Mouse (Mus musculus): Measurements from ENCODE around the gene Dnajb14. TPM values are rescaled to one million over a fixed set of nuclear protein-coding genes. Genes with fewer than 3 reads are reported as not detected.
A peak's percentile ranks its signal among the peaks of the same experiment; 100 is the strongest.

Gene Dnajb14
- polyA plus RNA-seq, 1 experiment from 2014 or later = 10.0 TPM

GRCm38 (mm10) chr3:137932748-137933147, 65.3 kb downstream of the Dnajb14 start:
- 43% methylated on average over 7 of the region's 7 CpGs for WGBS
- H3K4me1 ChIP-seq (ENCODE audit: insufficient read depth, low read depth, low read length) = peaks cover 2% of the 10 kb centered on the region; the same call in 1 of the 2 replicates
- no peak overlapping the region for H3K4me2 ChIP-seq (replicated peaks; ENCODE audit: low read depth, low read length)
- H3K4me3 ChIP-seq (ENCODE audit: low read depth, low read length) = no peak overlapping the region
- TF ChIP-seq CTCF (IDR thresholded peaks at IDR 0.05) = no peak
- no peak for TF ChIP-seq EP300 (IDR thresholded peaks at IDR 0.05)
- H3K9ac ChIP-seq (replicated peaks; ENCODE audit: low read depth) = no peak overlapping the region
- no peaks in the 10 kb centered on the region for H3K27me3 ChIP-seq (replicated peaks; ENCODE audit: insufficient read depth, low read length)
- peak; percentile 77 for ATAC-seq
- no peaks in the 10 kb centered on the region for H3K9me3 ChIP-seq (ENCODE audit: low read length)
- peak; percentile 66 for DNase-seq (ENCODE audit: low spot score)
- no peak overlapping the region for H3K27ac ChIP-seq (ENCODE audit: low read length)
- H3K36me3 ChIP-seq (ENCODE audit: insufficient read depth, low read length) = no peaks in the 10 kb centered on the region; the same call in 1 of the 2 replicates

- Histone ChIP-seq H3K36me3 (ENCODE audit: insufficient read depth, low read length) (no peaks in the 10 kb centered on the region), H3K4me3 (ENCODE audit: low read depth, low read length) (no peak overlapping the region), H3K27ac (ENCODE audit: low read length) (no peak overlapping the region), H3K4me1 (ENCODE audit: insufficient read depth, low read depth, low read length) (peaks cover 2% of the 10 kb centered on the region; the same call in 1 of the 2 replicates), H3K27me3 (replicated peaks; ENCODE audit: insufficient read depth, low read length) (no peaks in the 10 kb centered on the region), H3K9ac (replicated peaks; ENCODE audit: low read depth) (no peak overlapping the region), H3K4me2 (replicated peaks; ENCODE audit: low read depth, low read length) (no peak overlapping the region), H3K9me3 (ENCODE audit: low read length) (no peaks in the 10 kb centered on the region)
- WGBS = 55% methylated on average over 3 of the region's 3 CpGs
- DNase-seq (ENCODE audit: low spot score) (peak; percentile 17), ATAC-seq (no peak)
- TF ChIP-seq EP300 (IDR thresholded peaks at IDR 0.05) (no peak), CTCF (IDR thresholded peaks at IDR 0.05) (no peak)
These were observed 66.5 kb downstream of the Dnajb14 start for GRCm38 (mm10) chr3:137933986-137934385.

GRCm38 (mm10) chr3:137935570-137936525, 68.4 kb downstream of the Dnajb14 start:
- TF ChIP-seq EP300 (IDR thresholded peaks at IDR 0.05) = no peak
- TF ChIP-seq CTCF (IDR thresholded peaks at IDR 0.05) = no peak
- no peak overlapping the region for H3K9ac ChIP-seq (replicated peaks; ENCODE audit: low read depth)
- no peaks in the 10 kb centered on the region for H3K27me3 ChIP-seq (replicated peaks; ENCODE audit: insufficient read depth, low read length)
- DNase-seq (ENCODE audit: low spot score) (no peak), ATAC-seq (no peak)
- no peaks in the 10 kb centered on the region for H3K9me3 ChIP-seq (ENCODE audit: low read length)
- H3K4me2 ChIP-seq (replicated peaks; ENCODE audit: low read depth, low read length) = no peak overlapping the region
- peak overlapping the region; percentile 14; the same call in 1 of the 2 replicates for H3K27ac ChIP-seq (ENCODE audit: low read length)
- H3K4me3 ChIP-seq (ENCODE audit: low read depth, low read length) = no peak overlapping the region
- 42% methylated on average over 5 of the region's 5 CpGs for WGBS
- peaks cover 2% of the 10 kb centered on the region; the same call in 1 of the 2 replicates for H3K4me1 ChIP-seq (ENCODE audit: insufficient read depth, low read depth, low read length)
- H3K36me3 ChIP-seq (ENCODE audit: insufficient read depth, low read length) = no peaks in the 10 kb centered on the region

GRCm38 (mm10) chr3:137936541-137936940, 69.1 kb downstream of the Dnajb14 start:
- no peak overlapping the region for H3K9ac ChIP-seq (replicated peaks; ENCODE audit: low read depth)
- TF ChIP-seq EP300 (IDR thresholded peaks at IDR 0.05) = no peak
- no peak for TF ChIP-seq CTCF (IDR thresholded peaks at IDR 0.05)
- peak; percentile 60 for ATAC-seq

GRCm38 (mm10) chr3:137938608-137939007, 71.1 kb downstream of the Dnajb14 start:
- WGBS = 43% methylated on average over 6 of the region's 6 CpGs
- ATAC-seq = peak; percentile 62
- no peaks in the 10 kb centered on the region for H3K36me3 ChIP-seq (ENCODE audit: insufficient read depth, low read length)
- H3K4me2 ChIP-seq (replicated peaks; ENCODE audit: low read depth, low read length) = peak overlapping the region; percentile 29
- H3K9ac ChIP-seq (replicated peaks; ENCODE audit: low read depth) = no peak overlapping the region
- no peaks in the 10 kb centered on the region for H3K27me3 ChIP-seq (replicated peaks; ENCODE audit: insufficient read depth, low read length)
- DNase-seq (ENCODE audit: low spot score) = peak; percentile 75
- H3K9me3 ChIP-seq (ENCODE audit: low read length) = no peaks in the 10 kb centered on the region
- no peak overlapping the region for H3K4me3 ChIP-seq (ENCODE audit: low read depth, low read length)
- TF ChIP-seq EP300 (IDR thresholded peaks at IDR 0.05) (no peak), CTCF (IDR thresholded peaks at IDR 0.05) (peak; percentile 61)
- peaks cover 2% of the 10 kb centered on the region; the same call in 1 of the 2 replicates for H3K4me1 ChIP-seq (ENCODE audit: insufficient read depth, low read depth, low read length)
- no peak overlapping the region for H3K27ac ChIP-seq (ENCODE audit: low read length)

More at GRCm38 (mm10) chr3:137936541-137936940, 69.1 kb downstream of the Dnajb14 start:
- Histone ChIP-seq H3K4me1 (ENCODE audit: insufficient read depth, low read depth, low read length) (peaks cover 2% of the 10 kb centered on the region; the same call in 1 of the 2 replicates), H3K27ac (ENCODE audit: low read length) (peak overlapping the region; percentile 14; the same call in 1 of the 2 replicates), H3K4me2 (replicated peaks; ENCODE audit: low read depth, low read length) (no peak overlapping the region), H3K36me3 (ENCODE audit: insufficient read depth, low read length) (no peaks in the 10 kb centered on the region), H3K9me3 (ENCODE audit: low read length) (no peaks in the 10 kb centered on the region), H3K4me3 (ENCODE audit: low read depth, low read length) (no peak overlapping the region), H3K27me3 (replicated peaks; ENCODE audit: insufficient read depth, low read length) (no peaks in the 10 kb centered on the region)
- DNase-seq (ENCODE audit: low spot score) = peak; percentile 41
- WGBS = 15% methylated on average over 6 of the region's 6 CpGs

GRCm38 (mm10) chr3:137940757-137941156, 73.3 kb downstream of the Dnajb14 start:
- Histone ChIP-seq H3K36me3 (ENCODE audit: insufficient read depth, low read length) (no peaks in the 10 kb centered on the region), H3K9me3 (ENCODE audit: low read length) (no peaks in the 10 kb centered on the region), H3K4me3 (ENCODE audit: low read depth, low read length) (no peak overlapping the region), H3K4me1 (ENCODE audit: insufficient read depth, low read depth, low read length) (peaks cover 2% of the 10 kb centered on the region; the same call in 1 of the 2 replicates), H3K4me2 (replicated peaks; ENCODE audit: low read depth, low read length) (no peak overlapping the region), H3K27me3 (replicated peaks; ENCODE audit: insufficient read depth, low read length) (no peaks in the 10 kb centered on the region), H3K9ac (replicated peaks; ENCODE audit: low read depth) (no peak overlapping the region), H3K27ac (ENCODE audit: low read length) (no peak overlapping the region)
- WGBS = 39% methylated on average over 4 of the region's 4 CpGs
- 0 out of 2 replicates have a peak, but pooled peaks have one; percentile 25 for TF ChIP-seq EP300 (IDR thresholded peaks at IDR 0.05)
- no peak for TF ChIP-seq CTCF (IDR thresholded peaks at IDR 0.05)
- DNase-seq (ENCODE audit: low spot score) = peak; percentile 52
- ATAC-seq = peak; percentile 59
